Mouse (Mus musculus): ENCODE measurements around the gene Pdcd11. TPM values are rescaled to one million over a fixed set of nuclear protein-coding genes. Genes with fewer than 3 reads are reported as not detected.

Pdcd11 gene
- polyA plus RNA-seq, 1 experiment from 2014 or later, result 4.6 TPM

DNA sequence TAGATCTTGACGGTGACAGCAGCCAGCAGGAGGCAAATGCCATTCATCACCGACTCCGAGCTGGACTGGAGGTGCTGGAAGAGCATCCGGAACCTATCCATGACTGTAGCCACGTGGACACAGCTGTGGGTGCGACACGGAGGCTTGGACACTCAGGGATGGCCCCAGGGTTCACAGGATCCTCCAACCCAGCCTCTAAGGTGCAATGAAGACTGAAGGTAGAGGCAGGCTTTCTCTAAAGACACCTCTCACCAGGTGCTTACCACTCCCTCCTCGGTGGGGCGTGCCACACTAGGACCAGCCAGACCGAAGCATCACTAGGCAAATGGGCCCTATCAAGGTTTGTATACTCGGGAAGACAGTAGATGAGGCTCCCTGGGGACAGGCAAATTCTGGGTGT is 67.1 kb downstream of the Pdcd11 start, which contains the start of gene Calhm3:
Gene Calhm3, minus strand, starts transcription at position 101 of the 400 bp plus-strand sequence.
- H3K4me1 ChIP-seq (ENCODE audit: insufficient read depth, low read depth, low read length), result no peaks in the 10 kb centered on the region
- no peak within 1 kb of the TSS for H3K27ac ChIP-seq (ENCODE audit: low read length)
- no peaks in the 10 kb centered on the region for H3K36me3 ChIP-seq (ENCODE audit: insufficient read depth, low read length)
- H3K4me3 ChIP-seq (ENCODE audit: low read depth, low read length), result no peak within 1 kb of the TSS
- no peaks in the 10 kb centered on the region for H3K27me3 ChIP-seq (replicated peaks; ENCODE audit: insufficient read depth, low read length)
- H3K9me3 ChIP-seq (ENCODE audit: low read length), result no peaks in the 10 kb centered on the region
- 75% methylated on average over 11 of the region's 11 CpGs for WGBS
- TF ChIP-seq EP300 (IDR thresholded peaks at IDR 0.05), result no peak
- no peak for TF ChIP-seq CTCF (IDR thresholded peaks at IDR 0.05)
- no peak for ATAC-seq
- DNase-seq (ENCODE audit: low spot score), result no peak
- H3K9ac ChIP-seq (replicated peaks; ENCODE audit: low read depth), result no peak within 1 kb of the TSS
- H3K4me2 ChIP-seq (replicated peaks; ENCODE audit: low read depth, low read length), result no peak within 1 kb of the TSS

DNA sequence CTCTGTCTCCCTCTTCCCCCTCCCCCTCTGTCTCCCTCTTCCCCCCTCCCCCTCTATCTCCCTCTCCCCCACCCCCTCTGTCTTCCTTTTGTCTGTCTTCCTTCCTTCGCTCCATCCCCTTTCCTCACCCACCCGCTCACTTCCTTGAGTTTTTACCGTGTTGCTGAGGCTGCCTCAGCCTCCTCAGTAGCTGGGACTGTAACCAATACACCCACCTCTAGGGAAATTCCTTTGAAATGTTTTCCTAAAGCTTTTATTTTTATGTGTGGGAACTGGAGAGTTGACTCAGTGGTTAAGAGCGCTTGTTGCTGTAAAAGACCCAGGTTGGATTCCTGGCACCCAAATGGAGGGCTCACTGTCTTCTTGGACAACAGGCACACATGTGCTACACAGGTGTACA is 71.1 kb downstream of the Pdcd11 start:
- TF ChIP-seq CTCF (IDR thresholded peaks at IDR 0.05) (no peak), EP300 (IDR thresholded peaks at IDR 0.05) (no peak)

DNA sequence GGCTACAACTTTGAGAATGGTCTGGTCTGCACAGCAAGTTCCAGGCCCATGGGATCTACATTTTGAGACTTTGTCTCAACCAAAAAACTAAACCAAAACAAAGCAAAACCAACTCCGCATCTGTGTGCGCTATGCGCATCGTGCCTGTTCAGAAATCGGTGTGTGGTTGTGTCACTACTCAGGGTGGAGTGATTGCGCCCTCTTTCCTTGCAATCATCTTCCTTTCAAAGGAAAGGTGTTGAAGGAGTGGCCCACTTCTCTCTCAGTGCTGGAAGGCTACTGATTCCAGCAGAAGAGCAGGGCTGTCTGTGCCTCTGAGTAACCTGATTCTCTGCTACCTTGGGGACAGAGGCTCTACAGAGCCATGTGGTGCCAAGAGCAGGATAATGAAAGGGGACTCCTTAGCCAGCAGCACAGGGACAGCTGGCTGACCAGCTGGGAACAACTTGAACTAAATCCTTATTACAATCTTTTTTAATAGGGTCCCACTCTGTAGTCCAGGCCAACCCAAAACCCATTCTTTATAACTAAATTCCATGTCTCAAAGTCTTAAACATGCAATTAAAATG is 72.7 kb downstream of the Pdcd11 start:
- no peak for ATAC-seq

More for the DNA sequence above, 71.1 kb downstream of the Pdcd11 start:
- DNase-seq (ENCODE audit: low spot score) (no peak), ATAC-seq (no peak)
- H3K36me3 ChIP-seq (ENCODE audit: insufficient read depth, low read length), result no peaks in the 10 kb centered on the region
- H3K27me3 ChIP-seq (replicated peaks; ENCODE audit: insufficient read depth, low read length), result no peaks in the 10 kb centered on the region
- H3K27ac ChIP-seq (ENCODE audit: low read length), result no peak overlapping the region
- WGBS, result 36% methylated on average over 3 of the region's 4 CpGs
- H3K4me3 ChIP-seq (ENCODE audit: low read depth, low read length), result no peak overlapping the region
- H3K9me3 ChIP-seq (ENCODE audit: low read length), result no peaks in the 10 kb centered on the region
- H3K9ac ChIP-seq (replicated peaks; ENCODE audit: low read depth), result no peak overlapping the region
- no peaks in the 10 kb centered on the region for H3K4me1 ChIP-seq (ENCODE audit: insufficient read depth, low read depth, low read length)
- no peak overlapping the region for H3K4me2 ChIP-seq (replicated peaks; ENCODE audit: low read depth, low read length)

DNA sequence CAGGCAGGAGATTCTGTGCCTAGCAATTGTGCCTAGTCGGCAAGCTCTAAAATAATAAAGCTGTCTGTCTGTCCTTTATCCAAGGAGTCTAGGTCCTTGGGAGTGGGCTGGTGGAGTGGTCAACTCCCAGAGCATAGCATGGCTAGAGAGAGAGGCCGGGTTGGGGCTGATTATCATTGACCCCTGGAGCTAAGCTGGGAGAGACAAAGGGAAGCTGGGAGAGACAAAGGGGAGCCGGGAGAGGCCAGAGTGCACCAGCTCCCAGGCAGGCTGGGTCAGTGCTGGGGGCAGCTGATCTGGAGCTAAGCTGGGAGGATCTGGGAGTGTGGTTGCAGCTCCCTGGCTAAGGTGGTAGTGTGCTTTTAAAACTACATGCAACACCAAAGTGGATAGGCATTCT is 76.2 kb downstream of the Pdcd11 start:
- H3K27ac ChIP-seq (ENCODE audit: low read length), result no peak overlapping the region
- H3K9me3 ChIP-seq (ENCODE audit: low read length), result no peaks in the 10 kb centered on the region

More for the DNA sequence above, 72.7 kb downstream of the Pdcd11 start:
- Histone ChIP-seq H3K36me3 (ENCODE audit: insufficient read depth, low read length) (no peaks in the 10 kb centered on the region), H3K4me1 (ENCODE audit: insufficient read depth, low read depth, low read length) (no peaks in the 10 kb centered on the region), H3K4me3 (ENCODE audit: low read depth, low read length) (no peak overlapping the region), H3K4me2 (replicated peaks; ENCODE audit: low read depth, low read length) (no peak overlapping the region), H3K27me3 (replicated peaks; ENCODE audit: insufficient read depth, low read length) (no peaks in the 10 kb centered on the region; the same call in 1 of the 2 replicates), H3K27ac (ENCODE audit: low read length) (no peak overlapping the region), H3K9me3 (ENCODE audit: low read length) (no peaks in the 10 kb centered on the region), H3K9ac (replicated peaks; ENCODE audit: low read depth) (no peak overlapping the region)
- WGBS, result 94% methylated on average over 6 of the region's 6 CpGs
- no peak for TF ChIP-seq EP300 (IDR thresholded peaks at IDR 0.05)
- no peak for DNase-seq (ENCODE audit: low spot score)

DNA sequence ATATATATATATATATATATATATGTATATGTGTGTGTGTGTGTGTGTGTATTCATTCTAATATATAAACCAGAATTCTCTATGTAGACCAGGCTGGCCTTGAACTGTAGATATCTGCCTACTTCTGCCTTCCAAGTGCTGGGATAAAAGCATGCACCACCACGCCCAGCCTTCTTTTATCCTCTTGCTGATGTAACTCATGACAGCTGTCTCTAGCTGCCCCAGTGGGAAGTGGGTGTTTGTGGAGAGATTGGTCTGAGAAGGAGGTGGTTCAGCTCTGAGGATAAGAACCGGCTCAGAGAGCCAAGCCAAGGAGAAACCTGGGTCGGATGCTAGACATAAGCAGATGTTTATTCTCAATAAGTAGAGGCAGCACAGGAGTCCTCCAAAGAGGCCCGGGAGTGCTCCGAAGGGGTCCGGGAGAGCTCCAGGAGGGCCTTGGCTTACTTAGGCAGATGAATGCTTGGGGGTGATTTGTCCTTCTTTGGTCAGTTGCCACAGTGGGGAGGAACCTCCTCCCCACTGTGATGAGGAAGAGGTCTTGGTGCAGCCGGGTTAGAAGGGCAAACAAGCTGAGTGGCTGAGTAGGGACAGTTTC is 77.1 kb downstream of the Pdcd11 start:
- 0 out of 2 replicates have a peak, but pooled peaks have one; percentile 6 for ATAC-seq
- no peaks in the 10 kb centered on the region; the same call in 1 of the 2 replicates for H3K27me3 ChIP-seq (replicated peaks; ENCODE audit: insufficient read depth, low read length)
- H3K9me3 ChIP-seq (ENCODE audit: low read length), result no peaks in the 10 kb centered on the region
- no peak overlapping the region for H3K4me3 ChIP-seq (ENCODE audit: low read depth, low read length)
- H3K4me1 ChIP-seq (ENCODE audit: insufficient read depth, low read depth, low read length), result no peaks in the 10 kb centered on the region
- no peak overlapping the region for H3K27ac ChIP-seq (ENCODE audit: low read length)
- H3K9ac ChIP-seq (replicated peaks; ENCODE audit: low read depth), result no peak overlapping the region
- no peaks in the 10 kb centered on the region for H3K36me3 ChIP-seq (ENCODE audit: insufficient read depth, low read length)
- WGBS, result 41% methylated on average over 7 of the region's 7 CpGs
- TF ChIP-seq EP300 (IDR thresholded peaks at IDR 0.05) (no peak), CTCF (IDR thresholded peaks at IDR 0.05) (no peak)
- no peak for DNase-seq (ENCODE audit: low spot score)
- no peak overlapping the region for H3K4me2 ChIP-seq (replicated peaks; ENCODE audit: low read depth, low read length)

More for the DNA sequence above, 76.2 kb downstream of the Pdcd11 start:
- no peaks in the 10 kb centered on the region for H3K36me3 ChIP-seq (ENCODE audit: insufficient read depth, low read length)
- H3K27me3 ChIP-seq (replicated peaks; ENCODE audit: insufficient read depth, low read length), result no peaks in the 10 kb centered on the region; the same call in 1 of the 2 replicates
- no peak for ATAC-seq
- no peak overlapping the region for H3K4me2 ChIP-seq (replicated peaks; ENCODE audit: low read depth, low read length)
- no peak for TF ChIP-seq EP300 (IDR thresholded peaks at IDR 0.05)
- no peak for TF ChIP-seq CTCF (IDR thresholded peaks at IDR 0.05)
- no peak overlapping the region for H3K9ac ChIP-seq (replicated peaks; ENCODE audit: low read depth)
- 45% methylated on average over 3 of the region's 3 CpGs for WGBS
- H3K4me1 ChIP-seq (ENCODE audit: insufficient read depth, low read depth, low read length), result no peaks in the 10 kb centered on the region
- H3K4me3 ChIP-seq (ENCODE audit: low read depth, low read length), result no peak overlapping the region
- DNase-seq (ENCODE audit: low spot score), result no peak

DNA sequence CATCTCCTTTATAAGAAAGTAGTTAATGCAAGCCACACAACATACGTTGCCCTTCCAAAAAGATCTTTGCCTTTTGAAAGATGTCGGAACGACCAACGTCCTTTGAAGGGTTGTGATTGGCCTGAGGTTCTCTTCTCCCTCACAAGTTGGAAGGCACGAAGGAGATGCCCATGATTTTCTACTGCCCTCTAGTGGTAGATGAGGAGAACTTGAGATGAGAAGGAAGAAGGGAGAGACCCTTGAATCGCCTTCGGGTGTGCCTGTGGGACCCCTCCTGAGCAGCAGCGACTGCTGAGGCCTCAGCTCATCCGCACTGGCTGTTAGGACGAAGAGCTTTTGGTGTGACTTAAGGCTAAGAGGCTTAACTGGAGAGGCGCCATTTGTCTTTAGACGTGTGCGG is 77.7 kb downstream of the Pdcd11 start:
- Histone ChIP-seq H3K27me3 (replicated peaks; ENCODE audit: insufficient read depth, low read length) (no peaks in the 10 kb centered on the region; the same call in 1 of the 2 replicates), H3K27ac (ENCODE audit: low read length) (no peak overlapping the region), H3K9me3 (ENCODE audit: low read length) (no peaks in the 10 kb centered on the region), H3K36me3 (ENCODE audit: insufficient read depth, low read length) (no peaks in the 10 kb centered on the region), H3K9ac (replicated peaks; ENCODE audit: low read depth) (no peak overlapping the region), H3K4me3 (ENCODE audit: low read depth, low read length) (peak overlapping the region; percentile 10; the same call in 1 of the 2 replicates), H3K4me2 (replicated peaks; ENCODE audit: low read depth, low read length) (peak overlapping the region; percentile 42), H3K4me1 (ENCODE audit: insufficient read depth, low read depth, low read length) (no peaks in the 10 kb centered on the region)
- no peak for TF ChIP-seq EP300 (IDR thresholded peaks at IDR 0.05)
- peak; percentile 90 for TF ChIP-seq CTCF (IDR thresholded peaks at IDR 0.05)
- whole genome bisulfite sequencing, result 8% methylated on average over 13 of the region's 13 CpGs
- peak; percentile 81 for DNase-seq (ENCODE audit: low spot score)
- peak; percentile 48 for ATAC-seq

Measured in lung, postnatal 0 days (tissue).